Mouse (Mus musculus) gastrocnemius, adult 8-10 months (tissue): ENCODE results near the gene Arhgap44. TPM values are rescaled to one million over a fixed set of nuclear protein-coding genes. Genes with fewer than 3 reads are reported as not detected.
A peak's percentile ranks its signal among the peaks of the same experiment; 100 is the strongest.

Source experiments
- DNase-seq, 2 experiments: peaks; one replicate each; pipeline ENCODE4 v3.0.0; 2022; ENCODE audit warnings: low spot score in 2 of 2
- microRNA-seq: library from miRNA; unstranded; fragments of <30 nt; microRNA quantifications from one replicate; pipeline ENCODE4 v1.2.0, GENCODE M21; 2022
- total RNA-seq, 4 experiments: library from RNA; stranded (reverse); gene quantifications; 2 replicates each; pipeline ENCODE4 v1.2.4; 2022

Arhgap44 gene
- total RNA-seq, 4 experiments from 2014 or later = 8.4 to 11.2 (median 10.9) TPM

- DNase-seq = no peak
Observed at GRCm38 (mm10) chr11:65013906-65014305, 148.9 kb downstream of the Arhgap44 start.

GRCm38 (mm10) chr11:65006047-65006446 lies 156.7 kb downstream of the Arhgap44 start:
- no peak for DNase-seq

GRCm38 (mm10) chr11:65004836-65005235 lies 157.9 kb downstream of the Arhgap44 start:
- no peak for DNase-seq

- DNase-seq = no peak
Observed at GRCm38 (mm10) chr11:65003611-65004010, 159.2 kb downstream of the Arhgap44 start.

GRCm38 (mm10) chr11:65001729-65002128 lies 161.0 kb downstream of the Arhgap44 start:
- no peak for DNase-seq

GRCm38 (mm10) chr11:64999685-65000084 lies 163.1 kb downstream of the Arhgap44 start:
- DNase-seq = no peak

- peak in 1 of 2 experiments; percentile 15 for DNase-seq
Observed at GRCm38 (mm10) chr11:64998439-64998838, 164.3 kb downstream of the Arhgap44 start.

GRCm38 (mm10) chr11:64988556-64988955 lies 174.2 kb downstream of the Arhgap44 start:
- DNase-seq = no peak

- no peak for DNase-seq
Observed at GRCm38 (mm10) chr11:64979489-64979845, 183.3 kb downstream of the Arhgap44 start.

GRCm38 (mm10) chr11:64978720-64979488 lies 183.9 kb downstream of the Arhgap44 start, which contains the start of gene Elac2:
Elac2 (plus strand) TSS chr11:64979038.
- peak; percentile 95 to 96 for DNase-seq

- no peak for DNase-seq
Observed at GRCm38 (mm10) chr11:64972418-64972817, 190.3 kb downstream of the Arhgap44 start.

GRCm38 (mm10) chr11:64971471-64971988 lies 191.2 kb downstream of the Arhgap44 start:
- DNase-seq = no peak

- DNase-seq = no peak
Observed at GRCm38 (mm10) chr11:64968939-64969342, 193.8 kb downstream of the Arhgap44 start.

- peak; percentile 9 to 14 for DNase-seq
Observed at GRCm38 (mm10) chr11:64968507-64968906, 194.3 kb downstream of the Arhgap44 start.

GRCm38 (mm10) chr11:64962629-64963028 lies 200.1 kb downstream of the Arhgap44 start:
- DNase-seq = no peak

GRCm38 (mm10) chr11:64956962-64957729 lies 205.6 kb downstream of the Arhgap44 start:
- no peak for DNase-seq

Small RNA genes lying within 50 kb of the gene (microRNA-seq; reads per million reads assigned to microRNA genes)
- not detected for gene Gm25991

Other genes with a start within 250 kb of the Arhgap44 start
- gene Elac2, start 183.9 kb downstream of the Arhgap44 start, total RNA-seq = 10 to 100 TPM; 19.5 to 20.6 (median 19.7) TPM
- under 1 TPM in 1 of 4 experiments, not detected in 3; 0.22 TPM for gene 1700086D15Rik, start 3.1 kb downstream of the Arhgap44 start, total RNA-seq
- 1 to 10 TPM in 2 of 4 experiments, under 1 TPM in 2; 0.39 to 1.2 (median 0.92) TPM for gene Myocd, start 107.0 kb upstream of the Arhgap44 start, total RNA-seq